Mouse (Mus musculus) brain, embryonic 14.5 days (tissue): ENCODE results near the gene Gpr153.

ENCODE experiments used
- CTCF ChIP-seq: fragments of 200-500 bp; IDR thresholded peaks from 2 replicates; pipeline ENCODE4 v1.5.1; 2012; ENCODE audit warnings: inconsistent platforms, mild to moderate bottlenecking, moderate library complexity, borderline replicate concordance; ENCODE audit not compliant: insufficient read depth, insufficient read length; ENCODE audit errors: extremely low read depth
- POLR2A ChIP-seq: fragments of 200-500 bp; IDR thresholded peaks from 2 replicates; pipeline ENCODE4 v1.6.1; 2012; ENCODE audit warnings: mild to moderate bottlenecking, inconsistent platforms, borderline replicate concordance; ENCODE audit not compliant: poor library complexity, insufficient read depth, insufficient read length, severe bottlenecking; ENCODE audit errors: extremely low read depth

GRCm38 (mm10) chr4:152282721-152283120 is 8.7 kb downstream of the Gpr153 start:
- no peak for TF ChIP-seq CTCF
- no peak for TF ChIP-seq POLR2A
